Mouse (Mus musculus) T-helper 1 cell (primary cell): ENCODE measurements around the gene Hpcal4.

Source experiments
- in situ Hi-C: fragments of 300-600 bp; cut with MboI, MseI; formaldehyde crosslinking; loops from one replicate; pipeline ENCODE4 v1.15.1; 2025; ENCODE audit warnings: high pct_unique_total_duplicates

Gene Hpcal4

GRCm38 (mm10) chr4:123201186-123202093 lies 18.4 kb downstream of the Hpcal4 start, which contains the start of gene Nt5c1a:
Nt5c1a (plus strand) TSS chr4:123201504.
- in situ Hi-C loops, result no loop called here

GRCm38 (mm10) chr4:123202094-123202420 lies 19.0 kb downstream of the Hpcal4 start:
- in situ Hi-C loops, result no loop called here

DNA sequence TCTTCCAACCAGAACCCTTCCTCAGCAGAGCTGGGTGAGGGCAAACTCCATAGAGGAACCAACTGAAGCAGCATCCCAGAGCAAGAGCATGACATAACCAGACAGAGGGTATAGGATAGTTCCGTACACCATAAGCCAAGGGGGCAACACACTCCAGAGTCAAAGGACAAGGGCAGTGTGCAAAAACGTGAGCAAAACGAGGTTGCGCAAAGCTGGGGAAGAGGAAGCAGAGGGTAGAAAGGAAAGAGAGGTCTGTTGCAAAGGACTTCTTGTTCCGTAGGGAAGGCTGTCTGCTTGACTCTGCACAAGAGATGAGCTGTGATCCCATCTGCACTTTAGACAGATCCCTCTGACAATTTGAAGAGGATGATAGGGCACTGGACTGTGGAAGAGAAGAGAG lies 24.3 kb downstream of the Hpcal4 start:
- in situ Hi-C loops, result loop anchor here (5.0 kb wide), 1 partner anchor 50 kb away; no protein-coding TSS in a partner anchor

DNA sequence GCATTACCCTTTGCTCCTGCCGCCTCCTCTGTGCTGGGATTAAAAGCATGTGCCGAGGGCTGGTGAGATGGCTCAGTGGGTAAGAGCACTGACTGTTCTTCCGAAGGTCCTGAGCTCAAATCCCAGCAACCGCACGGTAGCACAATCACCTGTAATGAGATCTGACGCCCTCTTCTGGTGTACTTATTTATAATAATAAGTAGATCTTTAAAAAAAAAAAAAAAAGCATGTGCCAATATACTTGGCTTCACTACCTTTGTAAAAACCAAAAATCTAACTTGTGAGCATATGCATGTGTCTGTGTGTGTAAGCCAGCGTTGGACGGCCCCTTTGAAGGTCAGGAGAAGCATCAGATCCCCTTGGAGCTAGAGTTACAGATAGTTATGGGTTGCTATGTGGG lies 28.0 kb downstream of the Hpcal4 start:
- in situ Hi-C loops, result no loop called here

DNA sequence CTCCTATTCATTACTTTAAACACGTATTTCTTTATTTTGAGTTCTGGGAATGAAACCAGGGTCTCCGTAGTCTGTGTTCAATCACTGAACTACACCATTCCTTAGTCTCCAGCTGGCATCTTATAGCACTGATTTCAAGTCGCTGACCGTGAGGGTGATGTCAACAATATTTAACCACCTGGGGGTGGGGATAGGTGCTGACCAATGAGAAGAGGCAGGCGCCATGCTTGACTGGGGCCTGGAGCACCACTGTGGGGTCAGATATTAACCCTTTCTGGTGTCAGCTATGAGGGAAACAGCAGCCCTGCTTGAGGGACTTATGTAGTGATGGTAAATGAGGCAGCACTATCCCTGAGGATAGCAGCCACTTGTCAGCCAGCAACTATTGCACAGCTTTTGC lies 28.4 kb downstream of the Hpcal4 start:
- in situ Hi-C loops, result no loop called here

- in situ Hi-C loops, result no loop called here
Observed at GRCm38 (mm10) chr4:123212330-123212729, 29.3 kb downstream of the Hpcal4 start.

DNA sequence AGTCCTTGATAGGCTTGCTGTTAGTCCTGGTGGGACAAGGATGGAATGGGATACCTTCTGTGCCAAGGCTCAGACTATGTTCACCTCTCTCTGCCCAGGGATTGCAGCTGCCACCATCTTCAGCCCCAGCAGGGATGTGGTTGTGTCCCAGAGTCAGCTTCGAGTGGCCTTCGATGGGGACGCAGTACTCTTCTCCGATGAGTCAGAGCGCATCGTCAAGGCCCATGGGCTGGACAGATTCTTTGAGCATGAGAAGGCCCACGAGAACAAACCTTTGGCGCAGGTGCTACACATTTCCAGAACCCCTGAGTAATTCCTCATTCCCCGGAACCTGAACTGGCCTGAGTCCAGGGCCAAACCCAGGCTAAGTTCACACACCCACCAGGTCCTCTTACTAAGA lies 30.9 kb downstream of the Hpcal4 start:
- in situ Hi-C loops, result no loop called here

GRCm38 (mm10) chr4:123215367-123215766 lies 32.3 kb downstream of the Hpcal4 start:
- in situ Hi-C loops, result no loop called here

- in situ Hi-C loops, result no loop called here
Observed at GRCm38 (mm10) chr4:123216782-123217181, 33.8 kb downstream of the Hpcal4 start.

GRCm38 (mm10) chr4:123219720-123220357 lies 36.8 kb downstream of the Hpcal4 start:
- in situ Hi-C loops, result loop anchor here (5.0 kb wide), 1 partner anchor 37 kb away; no protein-coding TSS in a partner anchor

DNA sequence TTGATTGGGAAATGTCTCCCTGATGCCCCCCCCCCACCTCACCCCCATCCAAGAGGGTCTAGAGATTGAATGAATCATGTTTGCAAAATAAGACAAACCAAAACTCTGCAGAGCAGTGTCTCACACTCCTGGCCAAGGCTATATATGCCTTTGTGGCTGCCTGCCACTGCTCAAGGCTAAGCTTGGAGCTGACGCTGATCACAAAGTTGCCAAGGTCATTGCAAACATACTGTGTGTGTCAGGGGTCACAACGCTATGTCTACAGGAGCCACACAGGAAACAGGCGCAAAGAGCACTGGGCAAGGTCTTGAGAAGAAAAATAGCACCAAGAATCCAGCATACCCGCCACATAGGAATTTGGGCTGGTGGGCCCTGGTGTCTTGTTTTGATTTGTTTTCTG lies 37.6 kb downstream of the Hpcal4 start:
- in situ Hi-C loops, result loop anchor here (5.0 kb wide), 1 partner anchor 37 kb away; no protein-coding TSS in a partner anchor

DNA sequence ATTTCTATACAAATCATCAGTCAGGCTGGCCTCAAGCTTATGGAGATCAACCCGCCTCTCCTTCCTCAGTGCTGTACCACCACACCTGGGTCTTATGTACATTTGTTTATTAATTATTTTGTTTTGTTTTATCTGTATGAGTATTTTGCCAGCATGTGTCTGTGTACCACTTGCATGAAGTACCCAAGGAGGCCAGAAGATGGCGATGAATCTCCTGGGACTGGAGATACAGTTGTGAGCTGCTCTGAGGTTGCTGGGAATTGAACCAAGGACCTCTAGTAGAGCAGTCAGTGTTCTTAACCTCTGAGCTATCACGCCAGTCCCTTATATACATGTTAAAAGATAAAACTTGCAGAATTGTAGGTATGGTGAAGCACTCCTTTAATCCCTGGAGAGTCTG lies 40.3 kb downstream of the Hpcal4 start:
- in situ Hi-C loops, result loop anchor here (5.0 kb wide), 1 partner anchor 34 kb away; no protein-coding TSS in a partner anchor

- in situ Hi-C loops, result no loop called here
Observed at GRCm38 (mm10) chr4:123225718-123226403, 42.8 kb downstream of the Hpcal4 start.

DNA sequence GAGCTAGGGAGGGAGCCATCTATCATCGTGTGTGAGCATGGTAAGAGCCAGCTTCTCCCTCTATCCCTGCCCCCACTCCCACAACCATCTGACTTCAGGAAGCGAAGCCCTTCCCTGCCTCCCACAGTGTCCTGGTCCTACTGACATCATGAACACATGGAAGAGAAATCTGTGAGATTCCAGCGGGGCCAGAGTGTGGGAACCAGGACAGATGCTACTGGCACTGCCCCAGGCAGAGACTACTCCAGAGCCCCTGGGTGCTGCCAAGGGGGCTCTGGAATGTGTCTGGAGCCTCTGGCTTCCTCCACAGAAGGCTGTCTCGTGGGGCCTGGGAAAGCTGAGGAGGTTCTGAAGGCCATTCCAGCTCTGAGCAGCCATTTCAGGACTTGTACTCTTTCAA lies 44.7 kb downstream of the Hpcal4 start:
- in situ Hi-C loops, result no loop called here

- in situ Hi-C loops, result no loop called here
Observed at GRCm38 (mm10) chr4:123228270-123228669, 45.2 kb downstream of the Hpcal4 start.

- in situ Hi-C loops, result no loop called here
Observed at GRCm38 (mm10) chr4:123229166-123229565, 46.1 kb downstream of the Hpcal4 start.

DNA sequence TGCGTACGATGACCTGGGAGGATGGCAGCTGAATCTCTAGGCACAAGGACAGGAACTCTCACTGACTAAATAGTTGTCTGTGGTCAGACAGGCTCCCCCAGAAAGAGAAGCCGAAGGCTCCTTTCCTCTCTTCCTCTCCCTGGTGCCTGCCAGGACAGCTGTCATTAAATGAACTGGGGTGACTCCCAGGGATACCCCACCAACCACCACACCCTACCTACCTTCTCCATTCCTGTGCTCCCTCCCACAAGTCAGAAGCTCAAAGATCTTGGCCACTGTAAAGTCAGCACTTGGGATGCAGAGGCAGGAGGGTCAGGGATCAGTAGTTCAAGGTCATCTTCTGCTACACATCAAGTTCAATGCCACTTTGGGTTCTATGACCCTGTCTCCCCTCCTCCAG lies 49.8 kb downstream of the Hpcal4 start:
- in situ Hi-C loops, result no loop called here

DNA sequence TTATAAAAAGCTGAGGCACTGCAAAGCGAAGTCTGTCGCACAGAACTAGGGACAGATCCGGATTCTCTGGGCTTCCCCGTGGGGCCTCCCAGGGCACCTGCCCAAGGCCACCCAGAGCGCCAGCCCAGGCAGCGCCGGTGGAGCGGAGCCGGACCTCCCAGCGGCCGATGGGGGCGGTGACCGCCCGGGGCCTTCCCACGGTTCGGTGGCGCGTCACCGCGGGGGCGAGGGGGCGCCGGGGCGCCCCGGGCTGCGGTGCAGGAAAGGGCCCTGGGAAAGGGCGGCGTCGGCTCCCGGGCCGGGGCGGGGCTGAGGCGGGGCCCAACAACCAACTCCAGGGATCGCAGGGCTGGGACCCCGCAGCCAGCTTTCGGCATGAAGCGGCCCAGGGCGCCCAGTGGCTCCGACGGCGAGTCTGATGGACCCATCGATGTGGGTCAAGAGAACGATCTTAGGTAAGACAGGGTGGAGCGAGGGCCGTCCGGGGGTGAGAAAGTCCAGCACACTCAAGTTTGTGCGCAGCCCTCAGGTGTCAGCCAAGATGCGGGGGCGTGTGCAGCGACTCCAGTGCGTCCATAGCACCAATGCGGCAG lies 50.6 kb downstream of the Hpcal4 start, which contains the start of gene Heyl:
TSS of gene Heyl (plus strand) at position 65 of the 593 bp plus-strand sequence.
- in situ Hi-C loops, result no loop called here

DNA sequence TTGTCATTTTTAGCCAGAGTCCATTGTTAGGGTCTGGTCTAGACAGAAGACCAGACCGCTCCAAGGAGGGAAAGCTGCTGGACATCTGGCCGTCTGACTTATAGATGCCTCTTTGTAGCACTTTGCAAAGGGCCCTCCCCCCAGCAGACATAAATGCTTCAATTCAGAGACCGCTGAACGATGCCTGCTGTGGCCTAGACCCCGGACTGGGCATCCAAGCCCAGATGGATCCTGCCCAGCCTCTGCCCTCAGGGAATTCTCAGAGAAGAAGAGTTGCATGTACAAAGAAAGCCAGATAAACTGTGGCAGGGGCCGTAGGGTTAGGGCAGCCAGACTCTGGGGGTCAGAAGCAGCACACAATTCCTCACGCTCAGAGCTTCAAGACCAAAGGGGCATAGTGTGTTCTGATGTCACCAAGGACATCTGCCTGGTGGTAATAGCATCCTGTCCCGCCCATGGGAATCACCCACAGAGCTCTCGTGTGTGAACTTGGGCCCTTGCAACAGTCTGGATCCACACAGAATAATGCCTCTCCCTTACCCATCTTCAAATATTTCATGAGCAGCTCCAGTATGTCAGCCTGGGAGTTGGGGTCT lies 52.9 kb downstream of the Hpcal4 start:
- in situ Hi-C loops, result no loop called here

DNA sequence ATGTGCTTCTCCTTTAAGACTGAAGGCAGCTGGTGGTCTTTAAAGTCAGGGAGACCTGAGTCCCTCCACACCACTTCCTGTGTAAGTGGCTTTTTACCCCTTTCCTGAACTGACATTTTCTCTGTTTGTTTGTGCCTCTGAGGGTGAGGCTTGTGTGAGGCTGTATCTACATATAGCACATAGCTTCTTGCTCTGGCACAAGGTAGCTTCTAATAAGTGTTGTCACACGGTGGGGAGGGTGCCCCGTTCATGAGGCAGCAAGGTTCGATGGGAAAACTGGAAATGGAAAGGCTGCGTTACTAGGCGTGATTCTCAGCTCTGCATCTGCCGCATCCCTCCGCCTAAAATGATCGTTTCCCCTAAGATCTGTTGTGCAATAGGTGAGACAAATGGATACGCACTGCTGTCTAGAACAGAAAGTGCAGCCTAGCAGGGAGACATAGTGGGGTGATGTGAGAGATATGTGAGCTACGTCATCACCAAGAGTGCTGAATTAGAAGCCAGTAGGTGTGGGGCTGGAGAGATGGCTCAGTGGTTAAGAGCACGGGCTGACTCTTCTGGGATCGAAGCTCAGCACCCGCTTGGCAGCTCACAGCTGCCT lies 53.5 kb downstream of the Hpcal4 start:
- in situ Hi-C loops, result no loop called here
